Comparison of ENCODE assay signal across 25 mouse cellular contexts in the genomic region with DNA sequence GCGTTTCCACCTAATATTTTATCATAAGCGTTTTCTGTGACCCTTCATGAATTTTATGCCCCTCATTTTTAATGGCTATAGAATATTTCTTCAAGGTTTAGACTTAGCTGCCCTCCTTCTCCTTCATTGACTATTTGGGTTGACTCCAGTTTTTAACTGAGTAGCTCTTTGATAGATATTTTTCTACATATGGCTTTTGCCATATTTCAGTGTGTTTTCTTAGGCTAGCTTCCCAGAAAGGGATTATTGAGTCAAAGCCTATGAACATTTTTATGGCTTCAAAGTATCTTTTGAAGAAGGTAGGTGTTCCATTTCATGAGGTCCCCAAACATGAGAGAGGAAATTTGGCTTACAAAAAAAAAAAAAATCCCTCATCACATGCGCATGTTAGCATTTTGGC. TPM values are rescaled to one million over a fixed set of nuclear protein-coding genes. Genes with fewer than 3 reads are reported as not detected.
A peak's percentile ranks its signal among the peaks of the same experiment; 100 is the strongest.
DNase-seq lines count a peak whose midpoint lies in the region; ATAC-seq and TF ChIP-seq lines count a peak whose summit lies in the region.
"Had no signal": no experiment of that assay in that cellular context is flagged by ENCODE, and none has a peak within 500 bp of the region (broad histone marks: within the 10 kb centered on the region; RNA-seq: fewer than 3 reads in every experiment).

No protein-coding gene starts in this region.

- DNase-seq in kidney, postnatal 10 days, result no peak
- DNase-seq in midbrain, embryonic 11.5 days (ENCODE audit: low spot score, missing footprints), result peak; percentile 8
- no peak for DNase-seq in midbrain, embryonic 14.5 days
- peak; percentile 27 for DNase-seq in fibroblast of lung, adult 2 months (ENCODE audit: low read depth)
- no peak for DNase-seq in heart, adult 2 months
- DNase-seq: adrenal gland, postnatal 10 days; adrenal gland, postnatal 36 days; cerebellum, adult 18-20 months; cerebellum, adult 9-10 months; cerebellum, postnatal 14 days; gastrocnemius, adult 2 months; gastrocnemius, postnatal 14 days had no signal

- H3K9ac ChIP-seq in kidney, embryonic 15.5 days, result no peak overlapping the region
- H3K9ac ChIP-seq in midbrain, embryonic 11.5 days (ENCODE audit: low read length), result no peak overlapping the region
- no peak overlapping the region for H3K9ac ChIP-seq in midbrain, embryonic 14.5 days (replicated peaks; ENCODE audit: low read length)
- no peak overlapping the region for H3K9ac ChIP-seq in intestine, embryonic 15.5 days
- no peak overlapping the region for H3K9ac ChIP-seq in heart, adult 2 months (ENCODE audit: low read depth, low read length)
- H3K9ac ChIP-seq: embryonic facial prominence, embryonic 12.5 days; forebrain, embryonic 13.5 days; hindbrain, embryonic 12.5 days; hindbrain, embryonic 15.5 days had no signal

- H3K4me1 ChIP-seq in kidney, embryonic 15.5 days, result peaks cover 7% of the 10 kb centered on the region; the same call in 1 of the 2 replicates
- no peaks in the 10 kb centered on the region for H3K4me1 ChIP-seq in midbrain, embryonic 11.5 days (ENCODE audit: control insufficient read depth, insufficient read depth, low read length)
- H3K4me1 ChIP-seq in midbrain, embryonic 14.5 days (ENCODE audit: control insufficient read depth, insufficient read depth, low read length), result no peaks in the 10 kb centered on the region
- H3K4me1 ChIP-seq in intestine, embryonic 15.5 days (replicated peaks), result no peaks in the 10 kb centered on the region
- H3K4me1 ChIP-seq in heart, adult 2 months (ENCODE audit: control insufficient read depth, insufficient read depth, low read length), result peaks cover 2% of the 10 kb centered on the region; the same call in 1 of the 2 replicates
- H3K4me1 ChIP-seq: embryonic facial prominence, embryonic 12.5 days; forebrain, embryonic 13.5 days; hindbrain, embryonic 12.5 days; hindbrain, embryonic 15.5 days had no signal

- H3K27me3 ChIP-seq in kidney, embryonic 15.5 days, result no peaks in the 10 kb centered on the region; the same call in 1 of the 2 replicates
- H3K27me3 ChIP-seq in midbrain, embryonic 11.5 days (ENCODE audit: control insufficient read depth, insufficient read depth, low read length), result no peaks in the 10 kb centered on the region
- no peaks in the 10 kb centered on the region for H3K27me3 ChIP-seq in midbrain, embryonic 14.5 days (ENCODE audit: control insufficient read depth, insufficient read depth, low read length)
- H3K27me3 ChIP-seq in intestine, embryonic 15.5 days (replicated peaks), result no peaks in the 10 kb centered on the region
- H3K27me3 ChIP-seq in heart, adult 2 months (ENCODE audit: control insufficient read depth, insufficient read depth, low read length), result no peaks in the 10 kb centered on the region
- H3K27me3 ChIP-seq: embryonic facial prominence, embryonic 12.5 days; forebrain, embryonic 13.5 days; hindbrain, embryonic 12.5 days; hindbrain, embryonic 15.5 days had no signal

- no peaks in the 10 kb centered on the region for H3K36me3 ChIP-seq in kidney, embryonic 15.5 days
- H3K36me3 ChIP-seq in midbrain, embryonic 11.5 days (ENCODE audit: control insufficient read depth, insufficient read depth, low read length), result no peaks in the 10 kb centered on the region
- no peaks in the 10 kb centered on the region for H3K36me3 ChIP-seq in midbrain, embryonic 14.5 days (ENCODE audit: control insufficient read depth, insufficient read depth, low read length)
- H3K36me3 ChIP-seq in intestine, embryonic 15.5 days, result no peaks in the 10 kb centered on the region
- H3K36me3 ChIP-seq in heart, adult 2 months (ENCODE audit: control insufficient read depth, insufficient read depth, low read length), result no peaks in the 10 kb centered on the region
- H3K36me3 ChIP-seq: embryonic facial prominence, embryonic 12.5 days; forebrain, embryonic 10.5 days; hindbrain, embryonic 12.5 days; hindbrain, embryonic 15.5 days had no signal

- no peak for TF ChIP-seq CTCF in heart, adult 2 months (IDR thresholded peaks at IDR 0.05)

- H3K27ac ChIP-seq in kidney, embryonic 15.5 days, result 0 out of 2 replicates have a peak overlapping the region, but pooled peaks have one; percentile 74
- H3K27ac ChIP-seq in midbrain, embryonic 11.5 days (ENCODE audit: low read depth, low read length), result no peak overlapping the region
- H3K27ac ChIP-seq in midbrain, embryonic 14.5 days (replicated peaks; ENCODE audit: low read depth, low read length), result no peak overlapping the region
- no peak overlapping the region for H3K27ac ChIP-seq in intestine, embryonic 15.5 days
- no peak overlapping the region for H3K27ac ChIP-seq in heart, adult 2 months
- H3K27ac ChIP-seq: embryonic facial prominence, embryonic 12.5 days; forebrain, embryonic 10.5 days; forebrain, embryonic 13.5 days; gastrocnemius, adult 2 months; hindbrain, embryonic 12.5 days; hindbrain, embryonic 15.5 days had no signal

- ATAC-seq in kidney, embryonic 15.5 days (replicated peaks; ENCODE audit: low FRiP score), result no peak
- no peak for ATAC-seq in midbrain, embryonic 11.5 days (ENCODE audit: low FRiP score)
- no peak for ATAC-seq in midbrain, embryonic 14.5 days (ENCODE audit: low FRiP score, low TSS enrichment)
- ATAC-seq in intestine, embryonic 15.5 days, result no peak
- ATAC-seq: activated CD4-positive, CD25-positive, alpha-beta regulatory T cell, adult 4 months; CD4-positive, CD25-positive, alpha-beta regulatory T cell, adult 4 months; forebrain, embryonic 13.5 days; forebrain, embryonic 16.5 days had no signal

- no peaks in the 10 kb centered on the region for H3K9me3 ChIP-seq in kidney, embryonic 15.5 days (replicated peaks)
- no peaks in the 10 kb centered on the region for H3K9me3 ChIP-seq in midbrain, embryonic 11.5 days (ENCODE audit: control insufficient read depth, low read length)
- no peaks in the 10 kb centered on the region for H3K9me3 ChIP-seq in midbrain, embryonic 14.5 days (ENCODE audit: control insufficient read depth, low read length)
- H3K9me3 ChIP-seq in intestine, embryonic 15.5 days, result no peaks in the 10 kb centered on the region
- H3K9me3 ChIP-seq: embryonic facial prominence, embryonic 12.5 days; forebrain, embryonic 10.5 days; forebrain, embryonic 13.5 days; hindbrain, embryonic 12.5 days; hindbrain, embryonic 15.5 days had no signal

- no peak overlapping the region for H3K4me2 ChIP-seq in kidney, embryonic 15.5 days
- H3K4me2 ChIP-seq in midbrain, embryonic 11.5 days, result no peak overlapping the region
- no peak overlapping the region for H3K4me2 ChIP-seq in midbrain, embryonic 14.5 days (ENCODE audit: low read length)
- H3K4me2 ChIP-seq in intestine, embryonic 15.5 days (replicated peaks), result no peak overlapping the region
- H3K4me2 ChIP-seq: embryonic facial prominence, embryonic 12.5 days; forebrain, embryonic 13.5 days; heart, embryonic 11.5 days; hindbrain, embryonic 12.5 days; hindbrain, embryonic 15.5 days had no signal

- no peaks in the 10 kb centered on the region for H3K79me2 ChIP-seq in heart, adult 2 months (replicated peaks; ENCODE audit: control insufficient read depth, insufficient read depth, low read length)

- WGBS in kidney, embryonic 15.5 days, result 64% methylated on average over 3 of the region's 3 CpGs
- 89% methylated on average over 3 of the region's 3 CpGs for WGBS in midbrain, embryonic 11.5 days
- WGBS in midbrain, embryonic 14.5 days, result 90% methylated on average over 3 of the region's 3 CpGs
- WGBS in intestine, embryonic 15.5 days, result 87% methylated on average over 3 of the region's 3 CpGs
- WGBS in heart, adult 2 months, result 88% methylated on average over 3 of the region's 3 CpGs

- TF ChIP-seq POLR2A in heart, adult 2 months (IDR thresholded peaks at IDR 0.05; ENCODE audit: insufficient read depth, low read depth, low read length), result no peak

- no peak for TF ChIP-seq EP300 in heart, adult 2 months (IDR thresholded peaks at IDR 0.05; ENCODE audit: insufficient read depth, low read depth, low read length)

- no peak overlapping the region for H3K4me3 ChIP-seq in kidney, embryonic 15.5 days (replicated peaks)
- H3K4me3 ChIP-seq in midbrain, embryonic 11.5 days (ENCODE audit: low read depth, low read length), result no peak overlapping the region
- H3K4me3 ChIP-seq in midbrain, embryonic 14.5 days (replicated peaks; ENCODE audit: low read depth, low read length), result no peak overlapping the region
- H3K4me3 ChIP-seq in intestine, embryonic 15.5 days (replicated peaks), result no peak overlapping the region
- H3K4me3 ChIP-seq in heart, adult 2 months, result no peak overlapping the region
- H3K4me3 ChIP-seq: embryonic facial prominence, embryonic 12.5 days; erythroblast, embryonic 14.5 days; forebrain, embryonic 10.5 days; forebrain, embryonic 13.5 days; gastrocnemius, adult 2 months; hindbrain, embryonic 12.5 days; hindbrain, embryonic 15.5 days had no signal

- intact Hi-C loops in heart, adult 2 months (cut with DNase I), result no loop called here

RNA-seq across cellular contexts. Expression of a gene that starts 11.8 kb away (rescaled TPM):
- polyA plus RNA-seq in kidney, embryonic 15.5 days (2015; fragmentation: Nextera tagmentation; extraction: Ambion mirVana), result 21.9 and 24.0 TPM in 2 replicates
- polyA plus RNA-seq in midbrain, embryonic 11.5 days (2014; fragmentation: Nextera tagmentation; extraction: Ambion mirVana), result 2.9 TPM in 2 replicates
- 1.8 and 3.0 TPM in 2 replicates for polyA plus RNA-seq in midbrain, embryonic 14.5 days (2014; fragmentation: Nextera tagmentation; extraction: Ambion mirVana)
- 15.5 and 16.0 TPM in 2 replicates for polyA plus RNA-seq in intestine, embryonic 15.5 days (2015; fragmentation: Nextera tagmentation; extraction: Ambion mirVana)
- 10 to 100 TPM; 36.9 to 86.4 TPM for total RNA-seq in heart, adult 2 months (2021)
- 97.6 and 161 TPM in 2 replicates for polyA plus RNA-seq in heart, adult 2 months (2012; rRNA removed)
- total RNA-seq: hematopoietic stem cell, adult 5-6 weeks had no signal
- polyA plus RNA-seq: erythroblast, embryonic 14.5 days had no signal

Comparison
In these comparisons a context has a peak if more than half of its experiments do, and no peak if none do; other contexts are left out.
1. DNase-seq: peak in midbrain, embryonic 11.5 days (single experiment) and fibroblast of lung, adult 2 months (single experiment); none in kidney, postnatal 10 days (single experiment), midbrain, embryonic 14.5 days (single experiment) and heart, adult 2 months (0 of 2).